In genomic region chr10:75676286-75676685, GRCm38 (mm10) we compare ENCODE assay signal across 10 mouse cellular contexts. TPM values are rescaled to one million over a fixed set of nuclear protein-coding genes. Genes with fewer than 3 reads are reported as not detected.
DNase-seq lines count a peak whose midpoint lies in the region; ATAC-seq and TF ChIP-seq lines count a peak whose summit lies in the region.
"Had no signal": no experiment of that assay in that cellular context is flagged by ENCODE, and none has a peak within 500 bp of the region (broad histone marks: within the 10 kb centered on the region; RNA-seq: fewer than 3 reads in every experiment).

No protein-coding gene starts in this region.

- no peaks in the 10 kb centered on the region for H3K9me3 ChIP-seq in hindbrain, postnatal 0 days (ENCODE audit: low read length)
- no peaks in the 10 kb centered on the region for H3K9me3 ChIP-seq in hindbrain, embryonic 10.5 days
- 0 out of 2 replicates have a peak, but pooled peaks cover 2% of the 10 kb centered on the region for H3K9me3 ChIP-seq in megakaryocyte, embryonic 14.5 days
- no peaks in the 10 kb centered on the region for H3K9me3 ChIP-seq in intestine, embryonic 14.5 days (ENCODE audit: control insufficient read depth, low read length)
- H3K9me3 ChIP-seq in stomach, postnatal 0 days (ENCODE audit: control insufficient read depth, low read length), result no peaks in the 10 kb centered on the region
- H3K9me3 ChIP-seq: embryonic facial prominence, embryonic 13.5 days; neural tube, embryonic 12.5 days had no signal

- TF ChIP-seq EP300 in stomach, postnatal 0 days (optimal IDR thresholded peaks at IDR 0.05), result no peak

- 77% methylated on average over 2 of the region's 2 CpGs for WGBS in hindbrain, postnatal 0 days
- 88% methylated on average over 2 of the region's 2 CpGs for WGBS in hindbrain, embryonic 10.5 days
- 87% methylated on average over 2 of the region's 2 CpGs for WGBS in intestine, embryonic 14.5 days
- 64% methylated on average over 2 of the region's 2 CpGs for WGBS in stomach, postnatal 0 days

- peaks cover 7% of the 10 kb centered on the region for H3K4me1 ChIP-seq in hindbrain, postnatal 0 days (ENCODE audit: insufficient read depth, low read length)
- peaks cover 4% of the 10 kb centered on the region; the same call in 1 of the 2 replicates for H3K4me1 ChIP-seq in hindbrain, embryonic 10.5 days (replicated peaks)
- H3K4me1 ChIP-seq in megakaryocyte, embryonic 14.5 days, result peaks cover 68% of the 10 kb centered on the region
- peaks cover 20% of the 10 kb centered on the region for H3K4me1 ChIP-seq in intestine, embryonic 14.5 days (replicated peaks; ENCODE audit: control insufficient read depth, insufficient read depth, low read length)
- peaks cover 6% of the 10 kb centered on the region for H3K4me1 ChIP-seq in stomach, postnatal 0 days (replicated peaks; ENCODE audit: control insufficient read depth, insufficient read depth)
- H3K4me1 ChIP-seq: neural tube, embryonic 12.5 days had no signal

- H3K4me2 ChIP-seq in hindbrain, postnatal 0 days (ENCODE audit: low read depth, low read length), result no peak overlapping the region
- peak overlapping the region; percentile 11; the same call in 1 of the 2 replicates for H3K4me2 ChIP-seq in intestine, embryonic 14.5 days (ENCODE audit: low read length)
- no peak overlapping the region for H3K4me2 ChIP-seq in stomach, postnatal 0 days (replicated peaks; ENCODE audit: low read depth)
- H3K4me2 ChIP-seq: embryonic facial prominence, embryonic 13.5 days; midbrain, embryonic 11.5 days; neural tube, embryonic 12.5 days had no signal

- H3K27ac ChIP-seq in hindbrain, postnatal 0 days, result 0 out of 2 replicates have a peak overlapping the region, but pooled peaks have one; percentile 36
- H3K27ac ChIP-seq in hindbrain, embryonic 10.5 days, result no peak overlapping the region
- peak overlapping the region; percentile 80 for H3K27ac ChIP-seq in intestine, embryonic 14.5 days (ENCODE audit: low read depth)
- peak overlapping the region; percentile 85 for H3K27ac ChIP-seq in stomach, postnatal 0 days (replicated peaks)
- H3K27ac ChIP-seq: neural tube, embryonic 12.5 days had no signal

- H3K36me3 ChIP-seq in hindbrain, postnatal 0 days (ENCODE audit: insufficient read depth, low read length), result 0 out of 2 replicates have a peak, but pooled peaks cover 4% of the 10 kb centered on the region
- H3K36me3 ChIP-seq in hindbrain, embryonic 10.5 days, result peaks cover 93% of the 10 kb centered on the region
- H3K36me3 ChIP-seq in megakaryocyte, embryonic 14.5 days (replicated peaks; ENCODE audit: low read length), result peaks cover 97% of the 10 kb centered on the region
- H3K36me3 ChIP-seq in intestine, embryonic 14.5 days (ENCODE audit: control insufficient read depth, insufficient read depth, low read length), result peaks cover 17% of the 10 kb centered on the region
- H3K36me3 ChIP-seq in stomach, postnatal 0 days (ENCODE audit: control insufficient read depth, insufficient read depth, low read length), result no peaks in the 10 kb centered on the region

- no peaks in the 10 kb centered on the region for H3K27me3 ChIP-seq in hindbrain, postnatal 0 days (ENCODE audit: insufficient read depth, low read length)
- no peaks in the 10 kb centered on the region for H3K27me3 ChIP-seq in hindbrain, embryonic 10.5 days (ENCODE audit: insufficient read depth, poor library complexity, severe bottlenecking)
- no peaks in the 10 kb centered on the region for H3K27me3 ChIP-seq in megakaryocyte, embryonic 14.5 days (replicated peaks)
- no peaks in the 10 kb centered on the region for H3K27me3 ChIP-seq in intestine, embryonic 14.5 days (replicated peaks; ENCODE audit: control insufficient read depth, insufficient read depth, low read length)
- H3K27me3 ChIP-seq in stomach, postnatal 0 days (ENCODE audit: control insufficient read depth, insufficient read depth, low read length), result no peaks in the 10 kb centered on the region
- H3K27me3 ChIP-seq: embryonic facial prominence, embryonic 13.5 days; neural tube, embryonic 12.5 days had no signal

- H3K9ac ChIP-seq in hindbrain, postnatal 0 days (replicated peaks; ENCODE audit: low read length), result no peak overlapping the region
- H3K9ac ChIP-seq in intestine, embryonic 14.5 days (ENCODE audit: low read length), result no peak overlapping the region
- 0 out of 2 replicates have a peak overlapping the region, but pooled peaks have one; percentile 18 for H3K9ac ChIP-seq in stomach, postnatal 0 days (ENCODE audit: low read length)
- H3K9ac ChIP-seq: embryonic facial prominence, embryonic 13.5 days; neural tube, embryonic 12.5 days had no signal

- ATAC-seq in hindbrain, postnatal 0 days, result no peak
- ATAC-seq in megakaryocyte, adult 5-6 weeks (ENCODE audit: poor library complexity, severe bottlenecking), result no peak
- ATAC-seq in intestine, embryonic 14.5 days (replicated peaks; ENCODE audit: low FRiP score, low TSS enrichment, low read depth), result no peak
- no peak for ATAC-seq in stomach, postnatal 0 days (ENCODE audit: low FRiP score, low TSS enrichment)

- TF ChIP-seq CTCF in hindbrain, postnatal 0 days (IDR thresholded peaks at IDR 0.05; ENCODE audit: low read depth), result no peak
- TF ChIP-seq CTCF in stomach, postnatal 0 days (IDR thresholded peaks at IDR 0.05; ENCODE audit: low read depth), result no peak

- DNase-seq in hindbrain, postnatal 0 days (ENCODE audit: low spot score), result no peak
- no peak for DNase-seq in hindbrain, embryonic 10.5 days (ENCODE audit: low spot score)
- DNase-seq in intestine, embryonic 14.5 days (ENCODE audit: low spot score), result no peak
- no peak for DNase-seq in stomach, postnatal 0 days (ENCODE audit: low spot score)
- no peak for DNase-seq in gastrocnemius, adult 8-10 months (ENCODE audit: low spot score in 2 of 2)

- H3K4me3 ChIP-seq in hindbrain, postnatal 0 days (ENCODE audit: low read length), result no peak overlapping the region
- no peak overlapping the region for H3K4me3 ChIP-seq in hindbrain, embryonic 10.5 days
- peak overlapping the region; percentile 10 for H3K4me3 ChIP-seq in megakaryocyte, embryonic 14.5 days (replicated peaks)
- no peak overlapping the region for H3K4me3 ChIP-seq in intestine, embryonic 14.5 days (ENCODE audit: low read depth, low read length)
- no peak overlapping the region for H3K4me3 ChIP-seq in stomach, postnatal 0 days (ENCODE audit: low read depth, low read length)
- H3K4me3 ChIP-seq: embryonic facial prominence, embryonic 13.5 days; neural tube, embryonic 12.5 days had no signal

RNA-seq across cellular contexts. Expression of gene Susd2, which starts 32.5 kb away (rescaled TPM):
- total RNA-seq in hindbrain, postnatal 0 days (2014; rRNA removed), result 14.4 and 14.9 TPM in 2 replicates
- polyA plus RNA-seq in hindbrain, postnatal 0 days (2015; fragmentation: Nextera tagmentation; extraction: Ambion mirVana), result 11.2 and 11.4 TPM in 2 replicates
- polyA plus RNA-seq in hindbrain, embryonic 10.5 days (2016; fragmentation: Nextera tagmentation; extraction: Ambion mirVana), result 2.0 and 3.0 TPM in 2 replicates
- 0.17 TPM in 1 of 2 replicates, not detected in the other for polyA plus RNA-seq in megakaryocyte, embryonic 14.5 days (2012; ENCODE audit: insufficient read depth, low replicate concordance)
- total RNA-seq in megakaryocyte, adult 5-6 weeks (2015), result 0.16 and 0.48 TPM in 2 replicates
- total RNA-seq in megakaryocyte, adult 5-6 weeks (2017), result 0.33 and 0.49 TPM in 2 replicates
- polyA plus RNA-seq in intestine, embryonic 14.5 days (2014; fragmentation: Nextera tagmentation; extraction: Ambion mirVana), result 11.8 and 13.0 TPM in 2 replicates
- polyA plus RNA-seq in stomach, postnatal 0 days (2015; fragmentation: Nextera tagmentation; extraction: Ambion mirVana), result 12.2 and 14.1 TPM in 2 replicates
- 1 to 10 TPM in 1 of 4 experiments, under 1 TPM in 3; 0.53 to 2.1 (median 0.78) TPM for total RNA-seq in gastrocnemius, adult 8-10 months (2022)
